Mouse (Mus musculus): Measurements from ENCODE around the gene Tmem210. TPM values are rescaled to one million over a fixed set of nuclear protein-coding genes. Genes with fewer than 3 reads are reported as not detected.

Tmem210 gene
- polyA plus RNA-seq, 1 experiment from 2014 or later = not detected

GRCm38 (mm10) chr2:25271827-25272511 lies 16.0 kb upstream of the Tmem210 start, which contains the start of the genes Ssna1 and Anapc2:
Gene Ssna1 (minus strand): TSS chr2:25272438.
Gene Anapc2 (plus strand): TSS chr2:25272478.
- Histone ChIP-seq H3K27ac (ENCODE audit: low read depth, low read length) (peak within 1 kb of the TSS; percentile 72; the same call in 1 of the 2 replicates), H3K9me3 (replicated peaks; ENCODE audit: control insufficient read depth, low read length) (no peaks in the 10 kb centered on the region), H3K4me3 (ENCODE audit: low read depth, low read length) (peak within 1 kb of the TSS; percentile 88), H3K9ac (ENCODE audit: low read length) (peak within 1 kb of the TSS; percentile 84), H3K36me3 (ENCODE audit: control insufficient read depth, insufficient read depth, low read length) (peaks cover 66% of the 10 kb centered on the region), H3K27me3 (replicated peaks; ENCODE audit: control insufficient read depth, insufficient read depth, low read length) (no peaks in the 10 kb centered on the region), H3K4me1 (ENCODE audit: control insufficient read depth, insufficient read depth, low read length) (peaks cover 24% of the 10 kb centered on the region), H3K4me2 (ENCODE audit: low read length) (peak within 1 kb of the TSS; percentile 97)
- WGBS = under 1% methylated on average over 53 of the region's 55 CpGs
- DNase-seq (ENCODE audit: low spot score) (peak; percentile 97), ATAC-seq (peak; percentile 97)

- Histone ChIP-seq H3K9ac (ENCODE audit: low read length) (peak overlapping the region; percentile 84), H3K27ac (ENCODE audit: low read depth, low read length) (no peak overlapping the region), H3K4me3 (ENCODE audit: low read depth, low read length) (peak overlapping the region; percentile 88), H3K27me3 (replicated peaks; ENCODE audit: control insufficient read depth, insufficient read depth, low read length) (no peaks in the 10 kb centered on the region), H3K4me1 (ENCODE audit: control insufficient read depth, insufficient read depth, low read length) (peaks cover 19% of the 10 kb centered on the region), H3K9me3 (replicated peaks; ENCODE audit: control insufficient read depth, low read length) (no peaks in the 10 kb centered on the region), H3K36me3 (ENCODE audit: control insufficient read depth, insufficient read depth, low read length) (peaks cover 72% of the 10 kb centered on the region), H3K4me2 (ENCODE audit: low read length) (peak overlapping the region; percentile 97)
- peak; percentile 70 for ATAC-seq
- 0% methylated on average over 27 of the region's 29 CpGs for WGBS
- no peak for DNase-seq (ENCODE audit: low spot score)
These were observed 15.4 kb upstream of the Tmem210 start for GRCm38 (mm10) chr2:25272515-25272914.

- H3K4me3 ChIP-seq (ENCODE audit: low read depth, low read length) = peak overlapping the region; percentile 88
- WGBS = 43% methylated on average over 16 of the region's 16 CpGs
- H3K27me3 ChIP-seq (replicated peaks; ENCODE audit: control insufficient read depth, insufficient read depth, low read length) = no peaks in the 10 kb centered on the region
- DNase-seq (ENCODE audit: low spot score) = no peak
- peaks cover 76% of the 10 kb centered on the region for H3K36me3 ChIP-seq (ENCODE audit: control insufficient read depth, insufficient read depth, low read length)
- H3K4me1 ChIP-seq (ENCODE audit: control insufficient read depth, insufficient read depth, low read length) = peaks cover 19% of the 10 kb centered on the region
- ATAC-seq = no peak
- no peak overlapping the region for H3K27ac ChIP-seq (ENCODE audit: low read depth, low read length)
- H3K9ac ChIP-seq (ENCODE audit: low read length) = peak overlapping the region; percentile 84
- H3K4me2 ChIP-seq (ENCODE audit: low read length) = peak overlapping the region; percentile 97
- no peaks in the 10 kb centered on the region for H3K9me3 ChIP-seq (replicated peaks; ENCODE audit: control insufficient read depth, low read length)
These were observed 14.9 kb upstream of the Tmem210 start for GRCm38 (mm10) chr2:25273010-25273409.

- 57% methylated on average over 13 of the region's 13 CpGs for WGBS
- H3K4me2 ChIP-seq (ENCODE audit: low read length) = no peak overlapping the region
- DNase-seq (ENCODE audit: low spot score) (peak; percentile 89), ATAC-seq (peak; percentile 72)
- no peak overlapping the region for H3K4me3 ChIP-seq (ENCODE audit: low read depth, low read length)
- H3K9ac ChIP-seq (ENCODE audit: low read length) = no peak overlapping the region
- peaks cover 97% of the 10 kb centered on the region for H3K36me3 ChIP-seq (ENCODE audit: control insufficient read depth, insufficient read depth, low read length)
- no peaks in the 10 kb centered on the region for H3K27me3 ChIP-seq (replicated peaks; ENCODE audit: control insufficient read depth, insufficient read depth, low read length)
- no peaks in the 10 kb centered on the region for H3K4me1 ChIP-seq (ENCODE audit: control insufficient read depth, insufficient read depth, low read length)
- H3K9me3 ChIP-seq (replicated peaks; ENCODE audit: control insufficient read depth, low read length) = no peaks in the 10 kb centered on the region
- no peak overlapping the region for H3K27ac ChIP-seq (ENCODE audit: low read depth, low read length)
These were observed 8.7 kb upstream of the Tmem210 start for GRCm38 (mm10) chr2:25278928-25279882.

- Histone ChIP-seq H3K4me3 (ENCODE audit: low read depth, low read length) (no peak overlapping the region), H3K27ac (ENCODE audit: low read depth, low read length) (no peak overlapping the region), H3K4me1 (ENCODE audit: control insufficient read depth, insufficient read depth, low read length) (no peaks in the 10 kb centered on the region), H3K9me3 (replicated peaks; ENCODE audit: control insufficient read depth, low read length) (no peaks in the 10 kb centered on the region), H3K4me2 (ENCODE audit: low read length) (no peak overlapping the region), H3K36me3 (ENCODE audit: control insufficient read depth, insufficient read depth, low read length) (peaks cover 57% of the 10 kb centered on the region), H3K27me3 (replicated peaks; ENCODE audit: control insufficient read depth, insufficient read depth, low read length) (peaks cover 27% of the 10 kb centered on the region), H3K9ac (ENCODE audit: low read length) (no peak overlapping the region)
- 95% methylated on average over 2 of the region's 2 CpGs for WGBS
- ATAC-seq (no peak), DNase-seq (ENCODE audit: low spot score) (no peak)
These were observed 2.4 kb upstream of the Tmem210 start for GRCm38 (mm10) chr2:25285551-25285950.

GRCm38 (mm10) chr2:25286314-25286713 lies 1.6 kb upstream of the Tmem210 start:
- no peak for ATAC-seq
- peaks cover 35% of the 10 kb centered on the region for H3K27me3 ChIP-seq (replicated peaks; ENCODE audit: control insufficient read depth, insufficient read depth, low read length)
- 86% methylated on average over 1 of the region's 1 CpGs for WGBS
- H3K27ac ChIP-seq (ENCODE audit: low read depth, low read length) = no peak overlapping the region
- no peak overlapping the region for H3K9ac ChIP-seq (ENCODE audit: low read length)
- no peaks in the 10 kb centered on the region for H3K4me1 ChIP-seq (ENCODE audit: control insufficient read depth, insufficient read depth, low read length)
- no peak overlapping the region for H3K4me2 ChIP-seq (ENCODE audit: low read length)
- no peaks in the 10 kb centered on the region for H3K9me3 ChIP-seq (replicated peaks; ENCODE audit: control insufficient read depth, low read length)
- DNase-seq (ENCODE audit: low spot score) = no peak
- peaks cover 50% of the 10 kb centered on the region for H3K36me3 ChIP-seq (ENCODE audit: control insufficient read depth, insufficient read depth, low read length)
- H3K4me3 ChIP-seq (ENCODE audit: low read depth, low read length) = no peak overlapping the region

GRCm38 (mm10) chr2:25286837-25287636 lies 908 bp upstream of the Tmem210 start:
- peaks cover 42% of the 10 kb centered on the region for H3K27me3 ChIP-seq (replicated peaks; ENCODE audit: control insufficient read depth, insufficient read depth, low read length)
- no peak overlapping the region for H3K9ac ChIP-seq (ENCODE audit: low read length)
- H3K4me2 ChIP-seq (ENCODE audit: low read length) = no peak overlapping the region
- WGBS = 67% methylated on average over 7 of the region's 7 CpGs
- ATAC-seq = no peak
- peaks cover 44% of the 10 kb centered on the region for H3K36me3 ChIP-seq (ENCODE audit: control insufficient read depth, insufficient read depth, low read length)
- H3K4me1 ChIP-seq (ENCODE audit: control insufficient read depth, insufficient read depth, low read length) = no peaks in the 10 kb centered on the region
- no peak for DNase-seq (ENCODE audit: low spot score)
- no peak overlapping the region for H3K27ac ChIP-seq (ENCODE audit: low read depth, low read length)
- H3K4me3 ChIP-seq (ENCODE audit: low read depth, low read length) = no peak overlapping the region
- no peaks in the 10 kb centered on the region for H3K9me3 ChIP-seq (replicated peaks; ENCODE audit: control insufficient read depth, low read length)

- no peak overlapping the region for H3K27ac ChIP-seq (ENCODE audit: low read depth, low read length)
- peaks cover 55% of the 10 kb centered on the region for H3K27me3 ChIP-seq (replicated peaks; ENCODE audit: control insufficient read depth, insufficient read depth, low read length)
- ATAC-seq (no peak), DNase-seq (ENCODE audit: low spot score) (no peak)
- peaks cover 26% of the 10 kb centered on the region for H3K36me3 ChIP-seq (ENCODE audit: control insufficient read depth, insufficient read depth, low read length)
- H3K4me2 ChIP-seq (ENCODE audit: low read length) = no peak overlapping the region
- WGBS = 84% methylated on average over 7 of the region's 7 CpGs
- no peak overlapping the region for H3K9ac ChIP-seq (ENCODE audit: low read length)
- no peaks in the 10 kb centered on the region for H3K9me3 ChIP-seq (replicated peaks; ENCODE audit: control insufficient read depth, low read length)
- no peak overlapping the region for H3K4me3 ChIP-seq (ENCODE audit: low read depth, low read length)
- no peaks in the 10 kb centered on the region for H3K4me1 ChIP-seq (ENCODE audit: control insufficient read depth, insufficient read depth, low read length)
These were observed 895 bp downstream of the Tmem210 start for GRCm38 (mm10) chr2:25288734-25289345.

Measured in forebrain, embryonic 14.5 days (tissue).